Mouse (Mus musculus): ENCODE results near the gene Lmntd2.

DNA sequence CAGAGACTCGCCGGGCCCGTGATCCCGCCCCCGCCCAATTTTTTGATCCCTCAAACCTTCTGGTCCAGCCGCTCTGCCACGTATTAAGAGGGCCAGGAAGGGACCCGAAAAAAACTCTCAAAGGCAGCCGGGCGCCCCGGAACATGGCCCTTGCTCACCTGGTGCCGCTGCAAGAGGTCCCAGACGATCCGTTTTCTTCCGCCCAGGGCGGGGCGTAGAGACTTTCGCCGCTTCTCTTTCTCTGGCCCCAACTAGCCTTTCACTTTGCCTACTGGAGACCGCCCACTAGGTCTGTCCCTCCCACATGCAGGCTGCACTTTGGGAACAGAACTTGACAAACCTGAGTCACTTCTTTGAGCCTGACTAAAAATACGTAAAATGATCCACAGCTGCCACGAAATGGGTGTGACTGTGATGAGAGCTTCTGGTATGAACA is 45.3 kb downstream of the Lmntd2 start:
- TF ChIP-seq CTCF (IDR thresholded peaks at IDR 0.05; ENCODE audit: low read depth) (no peak), EP300 (IDR thresholded peaks at IDR 0.05; ENCODE audit: low read depth) (no peak)
